Mouse (Mus musculus) heart, postnatal 0 days (tissue): ENCODE results near the gene March10.

Experiments used
- CTCF ChIP-seq: IDR thresholded peaks from 2 replicates; pipeline ENCODE4 v1.5.1; 2016; ENCODE audit warnings: antibody characterized with exemption, control low read depth, low read depth
- EP300 ChIP-seq: IDR thresholded peaks from 2 replicates; pipeline ENCODE4 v1.6.1; 2016; ENCODE audit warnings: antibody characterized with exemption, low read depth

GRCm38 (mm10) chr11:105497505-105497904 is 41.0 kb upstream of the March10 start:
- no peak for TF ChIP-seq CTCF
- no peak for TF ChIP-seq EP300
